Mouse (Mus musculus) inflammation-experienced regulatory T-cells, adult 6 months (primary cell): ENCODE results near the gene Cd82. TPM values are rescaled to one million over a fixed set of nuclear protein-coding genes. Genes with fewer than 3 reads are reported as not detected.

Experiments
- ATAC-seq: one replicate; pipeline ENCODE4 v1.8.0; 2017
- polyA plus RNA-seq, 3 experiments: library from polyadenylated mRNA; unstranded; fragments of 100-300 nt; shearing (Covaris generic); gene quantifications; one replicate each; pipeline ENCODE4 v1.2.1; 2017

Cd82 gene
- 100 to 1,000 TPM; 528 to 940 (median 825) TPM for polyA plus RNA-seq

- ATAC-seq, result no peak
These were observed at the start of gene Cd82 for GRCm38 (mm10) chr2:93462760-93463159. Gene Cd82, minus strand, starts transcription at chr2:93463140.

GRCm38 (mm10) chr2:93512130-93512529 lies 49.2 kb upstream of the Cd82 start:
- ATAC-seq, result no peak

GRCm38 (mm10) chr2:93510839-93511238 lies 47.9 kb upstream of the Cd82 start:
- no peak for ATAC-seq

GRCm38 (mm10) chr2:93509777-93510750 lies 47.1 kb upstream of the Cd82 start:
- ATAC-seq, result no peak

GRCm38 (mm10) chr2:93505091-93505490 lies 42.2 kb upstream of the Cd82 start:
- no peak for ATAC-seq

- no peak for ATAC-seq
These were observed 40.4 kb upstream of the Cd82 start for GRCm38 (mm10) chr2:93503353-93503752.

- ATAC-seq, result no peak
These were observed 38.4 kb upstream of the Cd82 start for GRCm38 (mm10) chr2:93501303-93501702.

GRCm38 (mm10) chr2:93497221-93497620 lies 34.3 kb upstream of the Cd82 start:
- no peak for ATAC-seq

- ATAC-seq, result no peak
These were observed 32.2 kb upstream of the Cd82 start for GRCm38 (mm10) chr2:93495170-93495569.

GRCm38 (mm10) chr2:93493541-93493940 lies 30.6 kb upstream of the Cd82 start:
- ATAC-seq, result no peak

- ATAC-seq, result no peak
These were observed 27.6 kb upstream of the Cd82 start for GRCm38 (mm10) chr2:93490516-93490915.

- ATAC-seq, result no peak
These were observed 26.1 kb upstream of the Cd82 start for GRCm38 (mm10) chr2:93488911-93489587.

- no peak for ATAC-seq
These were observed 22.5 kb upstream of the Cd82 start for GRCm38 (mm10) chr2:93485459-93485858.

GRCm38 (mm10) chr2:93482036-93482644 lies 19.2 kb upstream of the Cd82 start:
- ATAC-seq, result no peak

- ATAC-seq, result no peak
These were observed 15.8 kb upstream of the Cd82 start for GRCm38 (mm10) chr2:93478744-93479143.

GRCm38 (mm10) chr2:93477519-93477918 lies 14.6 kb upstream of the Cd82 start:
- ATAC-seq, result no peak

- no peak for ATAC-seq
These were observed 13.5 kb upstream of the Cd82 start for GRCm38 (mm10) chr2:93476487-93476886.

- ATAC-seq, result peak; percentile 47
These were observed 12.1 kb upstream of the Cd82 start for GRCm38 (mm10) chr2:93475040-93475439.

- ATAC-seq, result no peak
These were observed 11.0 kb upstream of the Cd82 start for GRCm38 (mm10) chr2:93473915-93474314.

- peak; percentile 86 for ATAC-seq
These were observed 8.1 kb upstream of the Cd82 start for GRCm38 (mm10) chr2:93470849-93471576.

- ATAC-seq, result no peak
These were observed 7.2 kb upstream of the Cd82 start for GRCm38 (mm10) chr2:93470127-93470526.

- ATAC-seq, result no peak
These were observed 6.2 kb upstream of the Cd82 start for GRCm38 (mm10) chr2:93469118-93469517.

GRCm38 (mm10) chr2:93466314-93466713 lies 3.4 kb upstream of the Cd82 start:
- ATAC-seq, result no peak
